Mouse (Mus musculus): ENCODE measurements around the gene Dcaf6.
"Not testable (repeated sequence)": the region's sequence is repeated elsewhere in the genome, so short reads cannot be mapped to it uniquely, and the experiment has no call there.

The Dcaf6 gene

GRCm38 (mm10) chr1:165421357-165421915 lies 38.8 kb downstream of the Dcaf6 start:
- DNase-seq = no peak

- no peak for DNase-seq
These were observed 63.9 kb downstream of the Dcaf6 start for GRCm38 (mm10) chr1:165396401-165396805.

- DNase-seq = no peak
These were observed 64.3 kb downstream of the Dcaf6 start for GRCm38 (mm10) chr1:165395940-165396339.

- DNase-seq = no peak
These were observed 65.4 kb downstream of the Dcaf6 start for GRCm38 (mm10) chr1:165394836-165395235.

- DNase-seq = no peak
These were observed 67.2 kb downstream of the Dcaf6 start for GRCm38 (mm10) chr1:165393033-165393432.

GRCm38 (mm10) chr1:165388716-165389115 lies 71.6 kb downstream of the Dcaf6 start:
- DNase-seq = peak; percentile 31 to 60

- no peak for DNase-seq
These were observed 73.8 kb downstream of the Dcaf6 start for GRCm38 (mm10) chr1:165386525-165386923.

GRCm38 (mm10) chr1:165385810-165386524 lies 74.3 kb downstream of the Dcaf6 start:
- DNase-seq = no peak

GRCm38 (mm10) chr1:165373839-165374238 lies 86.4 kb downstream of the Dcaf6 start:
- no peak for DNase-seq

GRCm38 (mm10) chr1:165370990-165371389 lies 89.3 kb downstream of the Dcaf6 start:
- DNase-seq = peak in 1 of 2 experiments; percentile 49

GRCm38 (mm10) chr1:165365057-165365456 lies 95.2 kb downstream of the Dcaf6 start:
- no peak for DNase-seq

GRCm38 (mm10) chr1:165363271-165363670 lies 97.0 kb downstream of the Dcaf6 start:
- no peak for DNase-seq

GRCm38 (mm10) chr1:165356347-165356746 lies 103.9 kb downstream of the Dcaf6 start:
- no peak for DNase-seq

- peak in 1 of 2 experiments; percentile 56 for DNase-seq
These were observed 111.6 kb downstream of the Dcaf6 start for GRCm38 (mm10) chr1:165348627-165349026.

- no peak for DNase-seq
These were observed 115.8 kb downstream of the Dcaf6 start for GRCm38 (mm10) chr1:165344453-165344852.

GRCm38 (mm10) chr1:165342126-165342525 lies 118.1 kb downstream of the Dcaf6 start:
- DNase-seq = peak; percentile 22 to 27

GRCm38 (mm10) chr1:165332797-165333196 lies 127.5 kb downstream of the Dcaf6 start:
- DNase-seq = no peak

GRCm38 (mm10) chr1:165330859-165331258 lies 129.4 kb downstream of the Dcaf6 start:
- no peak for DNase-seq

GRCm38 (mm10) chr1:165328384-165329289 lies 131.6 kb downstream of the Dcaf6 start:
- not testable (repeated sequence) for DNase-seq

- no peak for DNase-seq
These were observed 132.4 kb downstream of the Dcaf6 start for GRCm38 (mm10) chr1:165327831-165328230.

GRCm38 (mm10) chr1:165327370-165327769 lies 132.9 kb downstream of the Dcaf6 start:
- no peak for DNase-seq

GRCm38 (mm10) chr1:165322934-165323333 lies 137.3 kb downstream of the Dcaf6 start:
- DNase-seq = no peak

GRCm38 (mm10) chr1:165321891-165322290 lies 138.4 kb downstream of the Dcaf6 start:
- DNase-seq = no peak

Measured in kidney, adult 8-10 months (tissue).